Mouse (Mus musculus) embryonic facial prominence, embryonic 13.5 days (tissue): ENCODE results near the gene Trp53i11. TPM values are rescaled to one million over a fixed set of nuclear protein-coding genes. Genes with fewer than 3 reads are reported as not detected.

ENCODE experiments used
- ATAC-seq: fragments of 200-750 bp; cut with Nextera tagmentation; 2 replicates; pipeline ENCODE4 v1.8.0; 2017; ENCODE audit warnings: low read depth; ENCODE audit not compliant: insufficient number of reproducible peaks, insufficient read depth, low FRiP score, low TSS enrichment
- H3K27ac ChIP-seq: fragments of 300-500 bp; sonication (generic); 2 replicates; pipeline ENCODE4 v1.5.1; 2015; ENCODE audit warnings: moderate library complexity, mild to moderate bottlenecking, inconsistent platforms
- H3K27me3 ChIP-seq: fragments of 300-500 bp; sonication (generic); 2 replicates; pipeline ENCODE4 v1.6.1; 2015; ENCODE audit warnings: mild to moderate bottlenecking, inconsistent platforms
- H3K36me3 ChIP-seq: fragments of 300-500 bp; sonication (generic); 2 replicates; pipeline ENCODE4 v1.6.1; 2015; ENCODE audit warnings: mild to moderate bottlenecking, inconsistent platforms
- H3K4me1 ChIP-seq: fragments of 300-500 bp; sonication (generic); 2 replicates; pipeline ENCODE4 v1.6.1; 2015; ENCODE audit warnings: inconsistent platforms
- H3K4me2 ChIP-seq: fragments of 300-500 bp; sonication (generic); 2 replicates; pipeline ENCODE4 v1.6.1; 2015; ENCODE audit warnings: moderate library complexity, mild to moderate bottlenecking, inconsistent platforms
- H3K4me3 ChIP-seq: fragments of 300-500 bp; sonication (generic); 2 replicates; pipeline ENCODE4 v1.5.1; 2015; ENCODE audit warnings: mild to moderate bottlenecking, inconsistent platforms
- H3K9ac ChIP-seq: fragments of 300-500 bp; sonication (generic); 2 replicates; pipeline ENCODE4 v1.6.1; 2015; ENCODE audit warnings: mild to moderate bottlenecking, inconsistent platforms
- H3K9me3 ChIP-seq: fragments of 300-500 bp; sonication (generic); 2 replicates; pipeline ENCODE4 v1.6.1; 2016; ENCODE audit warnings: inconsistent platforms
- WGBS: fragments of 180-500 bp; shearing (Covaris S2); methylation state at CpG from one replicate; pipeline ENCODE4 v1.1.7; 2015; ENCODE audit warnings: mixed read lengths; 5-methylcytosine and 5-hydroxymethylcytosine counted together
- polyA plus RNA-seq: library from polyadenylated mRNA; unstranded; fragments of >200 nt; fragmentation: Nextera tagmentation; extraction: Ambion mirVana; gene quantifications from 2 replicates; pipeline ENCODE4 v1.2.1, GENCODE M21; 2015

The Trp53i11 gene
- polyA plus RNA-seq, 1 experiment from 2014 or later = 27.0 TPM

DNA sequence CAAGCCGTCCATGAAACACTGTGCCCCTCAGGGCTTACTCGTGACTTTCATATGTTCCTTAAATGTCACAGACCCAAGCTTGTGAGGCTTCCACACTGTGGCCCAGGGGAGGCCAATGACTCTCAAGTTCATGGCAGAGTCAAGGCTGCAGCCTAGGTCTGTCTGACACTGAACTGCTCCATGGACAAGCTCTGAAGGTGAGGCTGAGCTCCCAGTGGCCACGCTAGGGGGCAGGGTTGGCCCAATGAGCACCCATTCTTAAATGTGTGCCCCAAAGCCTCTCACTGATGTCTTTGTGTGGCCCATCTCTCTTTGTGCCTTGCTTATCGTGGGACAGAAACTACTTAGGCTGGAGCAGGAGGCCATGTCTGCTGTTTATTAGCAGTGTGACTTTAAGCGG lies 33.1 kb downstream of the Trp53i11 start:
- Histone ChIP-seq H3K36me3 (no peaks in the 10 kb centered on the region), H3K9ac (no peak overlapping the region; the same call in 1 of the 2 replicates), H3K9me3 (no peaks in the 10 kb centered on the region), H3K4me2 (no peak overlapping the region), H3K4me1 (peaks cover 31% of the 10 kb centered on the region), H3K27ac (no peak overlapping the region), H3K27me3 (no peaks in the 10 kb centered on the region), H3K4me3 (no peak overlapping the region)
- ATAC-seq = no peak
- WGBS = 59% methylated on average over 5 of the region's 5 CpGs

DNA sequence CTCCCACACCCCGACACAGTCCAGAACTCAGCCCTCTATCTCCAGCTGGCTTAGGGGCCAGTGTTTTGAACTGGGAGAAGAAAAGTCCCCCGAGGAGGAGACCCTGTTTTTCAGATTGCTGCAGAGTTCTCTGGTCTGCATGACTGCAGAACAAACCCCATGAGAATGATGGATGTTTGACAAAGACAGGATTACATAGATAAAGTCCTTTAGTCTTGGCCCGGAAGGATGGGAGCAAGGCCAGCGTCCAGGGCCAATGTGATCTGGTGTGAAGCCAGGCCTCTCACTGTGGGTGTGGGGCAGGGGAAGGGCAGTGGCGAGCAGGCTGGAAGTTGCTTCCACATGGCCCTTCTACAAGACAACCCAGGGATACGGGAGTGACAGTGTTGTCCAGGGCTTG lies 36.1 kb downstream of the Trp53i11 start:
- Histone ChIP-seq H3K27me3 (peaks cover 4% of the 10 kb centered on the region), H3K4me2 (no peak overlapping the region), H3K36me3 (no peaks in the 10 kb centered on the region), H3K4me3 (no peak overlapping the region), H3K27ac (no peak overlapping the region), H3K9me3 (no peaks in the 10 kb centered on the region), H3K9ac (no peak overlapping the region), H3K4me1 (peaks cover 31% of the 10 kb centered on the region)
- no peak for ATAC-seq
- WGBS = 66% methylated on average over 6 of the region's 6 CpGs

DNA sequence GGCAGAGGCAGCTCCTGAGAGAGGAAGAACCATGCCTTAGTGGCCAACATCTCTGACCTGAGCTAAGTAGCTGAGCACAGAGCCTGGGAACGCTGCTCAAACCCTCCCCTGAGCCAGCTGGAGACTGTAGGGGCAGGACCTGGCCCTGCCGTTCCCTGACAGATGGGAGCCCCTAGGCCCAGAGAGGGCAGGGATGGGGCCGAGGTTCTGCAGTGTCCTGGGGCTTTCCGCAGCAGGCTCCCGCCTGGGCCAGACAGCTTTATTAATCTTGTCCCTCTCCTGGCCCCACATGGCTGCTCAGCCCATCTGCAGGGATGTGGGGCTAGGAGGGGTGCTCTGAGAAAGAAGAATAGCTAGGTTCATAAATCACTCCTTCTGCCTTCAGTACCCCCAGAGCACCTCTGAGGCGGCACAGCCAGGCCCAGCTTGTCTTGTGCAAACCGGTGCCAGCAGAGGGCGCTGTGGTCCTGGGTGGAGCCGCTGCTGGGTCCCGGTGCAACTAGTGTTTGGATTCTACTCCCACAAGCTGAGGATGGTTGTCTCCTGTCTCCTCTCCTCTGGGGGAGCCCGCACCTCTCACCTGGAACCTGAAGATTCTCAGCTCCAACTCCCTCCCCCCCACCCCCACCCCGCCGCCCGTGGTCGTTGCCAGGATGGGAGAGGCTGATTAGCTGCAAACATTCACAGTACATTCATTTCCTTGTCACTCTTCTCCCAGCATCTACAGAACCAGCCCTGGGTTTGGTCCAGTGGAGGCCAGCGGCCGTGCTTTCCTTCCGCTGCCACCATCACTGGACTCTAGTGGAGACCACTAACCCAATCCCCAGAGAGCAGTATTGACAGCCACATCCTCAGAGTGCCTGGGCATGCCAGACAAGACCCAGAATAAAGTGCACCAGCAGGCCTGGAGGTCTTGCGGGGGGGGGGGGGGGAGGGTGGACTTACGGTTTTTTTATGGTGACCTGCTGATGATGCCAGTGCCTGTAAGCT lies 39.6 kb downstream of the Trp53i11 start:
- Histone ChIP-seq H3K9me3 (no peaks in the 10 kb centered on the region), H3K4me3 (no peak overlapping the region), H3K4me2 (no peak overlapping the region), H3K27ac (peak overlapping the region; percentile 28; the same call in 1 of the 2 replicates), H3K9ac (0 out of 2 replicates have a peak overlapping the region, but pooled peaks have one; percentile 32), H3K27me3 (peaks cover 4% of the 10 kb centered on the region), H3K4me1 (peaks cover 25% of the 10 kb centered on the region), H3K36me3 (no peaks in the 10 kb centered on the region)
- peak; percentile 54; the same call in 1 of the 2 replicates for ATAC-seq
- WGBS = 15% methylated on average over 20 of the region's 20 CpGs

DNA sequence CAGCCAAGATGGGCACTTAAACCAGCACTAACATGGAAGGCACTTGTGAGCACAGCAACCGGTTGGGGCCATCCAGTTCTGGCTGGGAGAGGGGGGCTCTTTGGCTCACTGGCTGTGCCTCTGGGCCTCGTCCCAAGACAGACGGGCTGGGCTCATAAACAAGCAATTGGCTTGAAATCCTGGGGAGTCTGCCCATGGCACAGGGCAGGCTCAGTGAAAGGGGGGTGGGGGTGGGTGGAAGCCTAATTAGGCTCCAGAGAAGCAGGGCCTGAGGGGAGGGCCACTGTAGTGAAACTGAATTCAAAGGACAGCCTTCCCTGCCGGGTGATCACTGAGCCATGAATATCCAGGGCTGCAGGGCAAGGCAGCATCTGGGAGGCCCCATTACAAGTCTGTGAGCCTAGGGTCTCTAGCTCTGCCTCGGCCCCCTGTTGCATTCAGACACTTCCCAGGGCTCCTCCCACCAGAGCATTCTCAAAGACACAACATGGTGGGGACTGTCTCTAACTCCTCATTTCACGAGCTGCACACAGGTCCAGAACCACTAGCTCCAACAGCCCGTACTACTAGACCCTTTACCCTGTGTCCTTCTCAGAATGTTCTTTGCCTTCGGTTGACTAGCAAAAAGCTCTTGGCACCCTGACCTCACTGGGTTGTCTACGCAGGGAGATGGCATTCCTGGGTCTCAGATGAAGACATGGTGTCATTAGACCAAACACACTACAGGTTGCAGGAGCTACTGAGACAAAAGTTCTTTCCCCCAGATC lies 40.5 kb downstream of the Trp53i11 start:
- WGBS = 30% methylated on average over 9 of the region's 9 CpGs
- Histone ChIP-seq H3K27ac (peak overlapping the region; percentile 60), H3K9ac (no peak overlapping the region), H3K4me1 (peaks cover 25% of the 10 kb centered on the region), H3K27me3 (peaks cover 4% of the 10 kb centered on the region), H3K9me3 (no peaks in the 10 kb centered on the region), H3K36me3 (no peaks in the 10 kb centered on the region), H3K4me2 (peak overlapping the region; percentile 2; the same call in 1 of the 2 replicates), H3K4me3 (no peak overlapping the region)
- ATAC-seq = no peak

DNA sequence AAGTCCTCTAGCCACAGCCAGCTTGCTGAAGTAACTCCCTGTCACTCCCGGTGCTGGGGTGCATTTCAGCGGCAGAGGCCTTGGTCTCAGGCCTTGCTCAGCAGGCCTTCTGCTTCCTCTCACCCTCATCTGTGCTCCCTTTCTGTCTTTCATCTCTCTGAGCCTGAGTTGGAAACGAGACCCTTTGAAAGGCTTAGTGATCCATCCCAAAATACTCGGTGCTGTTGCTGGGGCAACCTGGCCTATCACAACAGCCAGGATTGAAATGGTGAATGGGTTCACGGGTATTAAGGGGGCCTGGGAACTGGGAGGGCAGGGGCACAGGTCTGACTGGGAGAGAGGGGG lies 41.1 kb downstream of the Trp53i11 start:
- no peaks in the 10 kb centered on the region for H3K36me3 ChIP-seq
- H3K27ac ChIP-seq = peak overlapping the region; percentile 60
- 14% methylated on average over 5 of the region's 5 CpGs for WGBS
- H3K4me2 ChIP-seq = no peak overlapping the region
- no peak overlapping the region for H3K4me3 ChIP-seq
- peaks cover 25% of the 10 kb centered on the region for H3K4me1 ChIP-seq
- H3K27me3 ChIP-seq = peaks cover 4% of the 10 kb centered on the region
- H3K9ac ChIP-seq = no peak overlapping the region
- H3K9me3 ChIP-seq = no peaks in the 10 kb centered on the region
- no peak for ATAC-seq

DNA sequence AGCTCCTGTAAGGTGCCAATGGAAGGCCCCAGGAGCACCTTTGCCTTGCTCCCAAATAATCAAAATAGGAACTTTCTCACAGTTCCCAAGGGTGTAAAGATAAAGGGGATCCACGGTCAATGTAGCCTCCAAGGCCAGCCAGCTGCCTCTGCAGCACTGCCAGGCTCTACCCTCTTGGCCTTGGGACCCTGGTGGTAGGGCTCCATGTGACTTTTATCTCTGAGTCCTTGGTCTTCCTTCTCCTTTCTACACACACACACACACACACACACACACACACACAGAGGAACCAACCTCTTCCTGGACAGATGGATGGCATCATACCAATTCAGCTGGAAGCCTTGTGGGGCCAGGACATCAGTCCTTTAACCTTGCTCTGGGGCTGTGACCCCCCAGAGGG lies 44.8 kb downstream of the Trp53i11 start:
- Histone ChIP-seq H3K9ac (no peak overlapping the region), H3K9me3 (no peaks in the 10 kb centered on the region), H3K27ac (no peak overlapping the region), H3K4me2 (no peak overlapping the region), H3K4me3 (no peak overlapping the region), H3K36me3 (no peaks in the 10 kb centered on the region), H3K27me3 (no peaks in the 10 kb centered on the region), H3K4me1 (peaks cover 23% of the 10 kb centered on the region)
- ATAC-seq = no peak
- 82% methylated on average over 1 of the region's 1 CpGs for WGBS

DNA sequence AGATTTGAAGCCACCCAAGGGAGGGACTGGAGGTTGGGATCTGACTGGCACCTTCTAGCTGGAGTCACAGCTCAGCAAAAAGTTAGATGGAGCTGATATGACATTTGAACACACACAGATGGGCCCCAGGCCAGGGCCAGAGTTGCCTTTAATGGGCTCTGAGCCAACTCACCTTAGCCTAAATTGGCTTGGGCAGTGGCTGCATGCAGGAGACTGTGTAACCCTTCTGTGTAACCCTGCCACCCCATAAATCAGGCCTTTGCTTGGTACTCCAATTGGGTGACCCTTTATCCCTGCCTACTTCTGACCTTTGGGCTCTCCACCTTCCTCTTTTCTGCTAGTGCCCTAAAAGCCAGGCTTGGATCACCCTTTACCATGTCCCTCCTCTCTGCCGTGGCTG lies 49.7 kb downstream of the Trp53i11 start:
- H3K4me3 ChIP-seq = no peak overlapping the region
- H3K4me1 ChIP-seq = peaks cover 15% of the 10 kb centered on the region; the same call in 1 of the 2 replicates
- no peaks in the 10 kb centered on the region for H3K27me3 ChIP-seq
- H3K9ac ChIP-seq = no peak overlapping the region
- H3K9me3 ChIP-seq = no peaks in the 10 kb centered on the region
- no peaks in the 10 kb centered on the region for H3K36me3 ChIP-seq
- 52% methylated on average over 1 of the region's 1 CpGs for WGBS
- no peak overlapping the region for H3K4me2 ChIP-seq
- no peak for ATAC-seq
- no peak overlapping the region for H3K27ac ChIP-seq

DNA sequence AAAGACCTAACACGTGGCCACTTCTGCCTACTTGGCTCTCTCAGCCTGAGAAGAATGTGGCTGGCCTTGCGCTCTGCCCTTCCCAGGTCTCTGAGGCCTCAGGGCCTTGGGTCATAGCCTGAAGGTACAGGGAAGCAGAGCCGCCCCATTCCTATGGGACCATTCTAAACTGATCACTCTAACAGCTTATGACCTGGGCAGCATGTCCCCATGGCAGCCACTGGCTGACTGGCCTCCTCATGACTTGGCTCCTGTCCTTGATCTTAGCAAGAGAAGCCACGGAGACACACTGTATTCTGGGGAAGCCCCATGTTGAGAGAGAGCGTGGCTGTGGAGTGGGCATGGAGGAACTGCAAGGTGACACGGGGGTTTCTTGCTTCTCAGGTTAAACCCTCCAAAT lies 51.5 kb downstream of the Trp53i11 start:
- Histone ChIP-seq H3K4me2 (no peak overlapping the region), H3K4me3 (no peak overlapping the region), H3K4me1 (peaks cover 15% of the 10 kb centered on the region; the same call in 1 of the 2 replicates), H3K27ac (no peak overlapping the region), H3K9me3 (no peaks in the 10 kb centered on the region), H3K9ac (no peak overlapping the region), H3K36me3 (no peaks in the 10 kb centered on the region), H3K27me3 (no peaks in the 10 kb centered on the region)
- ATAC-seq = no peak
- WGBS = 81% methylated on average over 6 of the region's 6 CpGs

DNA sequence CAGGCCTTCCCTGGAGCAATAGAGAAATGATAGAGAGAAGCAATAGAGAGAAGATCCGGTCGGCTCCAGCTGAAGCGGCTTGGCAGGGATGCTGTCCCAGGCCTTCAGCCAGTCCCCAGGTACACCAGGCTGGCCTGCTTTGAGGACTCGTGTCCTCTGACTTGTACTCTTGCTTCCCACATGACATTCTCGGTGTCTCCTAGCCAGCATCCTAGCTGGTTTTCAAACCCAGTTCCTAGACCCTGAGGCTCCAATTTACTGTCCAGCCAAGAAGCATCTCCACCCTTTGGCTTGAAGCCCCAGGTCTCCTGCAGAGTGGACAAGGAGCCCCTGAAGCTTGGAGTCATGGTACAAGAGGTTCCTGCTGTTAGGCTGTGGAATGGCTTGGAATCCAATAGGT lies 54.8 kb downstream of the Trp53i11 start:
- no peak for ATAC-seq
- H3K9me3 ChIP-seq = no peaks in the 10 kb centered on the region
- 84% methylated on average over 5 of the region's 5 CpGs for WGBS
- H3K27me3 ChIP-seq = no peaks in the 10 kb centered on the region
- H3K27ac ChIP-seq = no peak overlapping the region
- no peak overlapping the region for H3K4me3 ChIP-seq
- no peak overlapping the region for H3K9ac ChIP-seq
- peaks cover 11% of the 10 kb centered on the region; the same call in 1 of the 2 replicates for H3K4me1 ChIP-seq
- no peaks in the 10 kb centered on the region for H3K36me3 ChIP-seq
- H3K4me2 ChIP-seq = no peak overlapping the region

DNA sequence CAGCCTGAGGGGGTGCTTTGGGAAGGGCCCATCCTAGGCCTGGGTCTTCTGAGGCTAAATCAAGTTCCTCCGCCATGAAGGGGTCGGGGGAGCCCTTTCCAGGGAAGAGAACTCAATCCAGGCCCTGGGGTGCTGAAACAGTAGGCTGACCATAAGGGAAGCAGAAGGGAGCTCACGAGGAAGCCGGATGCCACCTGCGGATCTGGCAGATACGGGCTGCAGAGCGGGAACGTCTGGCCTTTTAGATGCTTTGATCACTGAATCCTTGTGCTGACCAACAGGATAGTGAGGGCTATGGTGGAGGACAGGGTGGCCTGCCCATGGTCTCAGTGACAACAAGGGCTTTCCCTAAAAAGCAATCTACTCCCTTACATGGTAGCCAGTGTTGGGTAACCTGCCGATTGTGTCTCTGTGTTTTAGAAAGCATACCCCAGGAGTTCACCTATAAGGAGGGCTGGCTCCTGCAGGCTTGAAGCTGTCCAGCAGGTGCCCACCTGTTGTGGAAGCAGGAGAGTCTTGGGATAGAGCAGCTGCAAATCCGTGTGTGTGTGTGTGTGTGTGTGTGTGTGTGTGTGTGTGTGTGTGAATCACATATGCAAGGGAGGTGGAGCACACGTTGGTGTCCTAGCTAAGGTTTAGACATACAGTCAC lies 56.2 kb downstream of the Trp53i11 start:
- no peak for ATAC-seq
- WGBS = 74% methylated on average over 10 of the region's 11 CpGs
- Histone ChIP-seq H3K4me2 (no peak overlapping the region), H3K4me1 (peaks cover 15% of the 10 kb centered on the region), H3K4me3 (no peak overlapping the region), H3K27ac (no peak overlapping the region), H3K9me3 (no peaks in the 10 kb centered on the region), H3K27me3 (no peaks in the 10 kb centered on the region), H3K9ac (no peak overlapping the region), H3K36me3 (no peaks in the 10 kb centered on the region)

DNA sequence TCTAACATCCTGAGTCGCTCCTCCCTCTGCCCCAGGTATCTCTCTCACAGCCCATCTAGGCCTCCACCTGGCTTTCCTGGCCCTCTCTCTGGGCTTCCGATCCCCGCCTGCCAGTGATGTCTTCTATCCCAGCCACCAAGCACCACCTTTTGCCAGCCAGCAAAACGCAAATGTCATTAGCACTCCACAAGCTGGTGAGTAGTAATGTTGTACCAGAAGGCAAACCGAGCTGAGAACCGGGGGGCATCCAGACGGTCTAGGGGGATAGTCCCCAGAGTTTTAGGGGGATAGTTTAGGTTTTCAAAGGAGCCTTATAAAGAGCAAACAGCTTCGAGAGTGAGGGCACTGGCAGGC lies 56.7 kb downstream of the Trp53i11 start:
- no peak overlapping the region for H3K4me3 ChIP-seq
- H3K36me3 ChIP-seq = no peaks in the 10 kb centered on the region
- H3K9me3 ChIP-seq = no peaks in the 10 kb centered on the region
- no peak overlapping the region for H3K4me2 ChIP-seq
- H3K27ac ChIP-seq = no peak overlapping the region
- peaks cover 20% of the 10 kb centered on the region for H3K4me1 ChIP-seq
- H3K27me3 ChIP-seq = no peaks in the 10 kb centered on the region
- WGBS = 81% methylated on average over 8 of the region's 8 CpGs
- no peak overlapping the region for H3K9ac ChIP-seq
- no peak for ATAC-seq
